Comparison of ENCODE assay signal across 8 mouse cellular contexts in genomic region chr2:173023966-173024365, GRCm38 (mm10). TPM values are rescaled to one million over a fixed set of nuclear protein-coding genes. Genes with fewer than 3 reads are reported as not detected.
A peak's percentile ranks its signal among the peaks of the same experiment; 100 is the strongest.
DNase-seq lines count a peak whose midpoint lies in the region; ATAC-seq lines count a peak whose summit lies in the region.

No protein-coding gene starts in this region.

- peak overlapping the region; percentile 83 for H3K4me3 ChIP-seq in heart, embryonic 11.5 days (ENCODE audit: low read depth, low read length)
- 0 out of 2 replicates have a peak overlapping the region, but pooled peaks have one; percentile 83 for H3K4me3 ChIP-seq in limb, embryonic 15.5 days

- peak overlapping the region; percentile 85 for H3K4me2 ChIP-seq in heart, embryonic 11.5 days
- H3K4me2 ChIP-seq in limb, embryonic 15.5 days: no peak overlapping the region

- peak overlapping the region; percentile 88 for H3K9ac ChIP-seq in heart, embryonic 11.5 days (ENCODE audit: low read depth, low read length)
- no peak overlapping the region for H3K9ac ChIP-seq in limb, embryonic 15.5 days

- WGBS in heart, embryonic 11.5 days (ENCODE audit: insufficient replicate concordance): 59% methylated on average over 4 of the region's 4 CpGs
- 79% methylated on average over 4 of the region's 4 CpGs for WGBS in limb, embryonic 15.5 days

- H3K27ac ChIP-seq in heart, embryonic 11.5 days (ENCODE audit: low read depth, low read length): no peak overlapping the region
- H3K27ac ChIP-seq in limb, embryonic 15.5 days: no peak overlapping the region; the same call in 1 of the 2 replicates

- 0 out of 2 replicates have a peak, but pooled peaks cover 3% of the 10 kb centered on the region for H3K27me3 ChIP-seq in heart, embryonic 11.5 days (ENCODE audit: control insufficient read depth, insufficient read depth, low read length)
- peaks cover 8% of the 10 kb centered on the region for H3K27me3 ChIP-seq in limb, embryonic 15.5 days

- H3K36me3 ChIP-seq in heart, embryonic 11.5 days (ENCODE audit: control insufficient read depth, insufficient read depth, low read length): 0 out of 2 replicates have a peak, but pooled peaks cover 4% of the 10 kb centered on the region
- H3K36me3 ChIP-seq in limb, embryonic 15.5 days: peaks cover 5% of the 10 kb centered on the region; the same call in 1 of the 2 replicates

- no peaks in the 10 kb centered on the region for H3K9me3 ChIP-seq in heart, embryonic 11.5 days (replicated peaks; ENCODE audit: control insufficient read depth, low read length)
- no peaks in the 10 kb centered on the region for H3K9me3 ChIP-seq in limb, embryonic 15.5 days

- DNase-seq in heart, adult 9 months (ENCODE audit: low spot score in 2 of 2): no peak
- peak; percentile 24 for DNase-seq in thymus, postnatal 4 days
- DNase-seq in thymus, postnatal 36 days: no peak
- no peak for DNase-seq in left cerebral cortex, adult 8-10 months (ENCODE audit: low spot score in 2 of 2)
- DNase-seq in urinary bladder, postnatal 25 days (ENCODE audit: low spot score): no peak
- no peak for DNase-seq in right cerebral cortex, adult 18-20 months

- ATAC-seq in heart, embryonic 11.5 days (replicated peaks; ENCODE audit: insufficient number of reproducible peaks, low FRiP score, low TSS enrichment): no peak
- no peak for ATAC-seq in limb, embryonic 15.5 days (ENCODE audit: insufficient number of reproducible peaks, low FRiP score, low TSS enrichment, low read depth)

- H3K4me1 ChIP-seq in heart, embryonic 11.5 days (ENCODE audit: control insufficient read depth, insufficient read depth, low read length): peaks cover 70% of the 10 kb centered on the region
- H3K4me1 ChIP-seq in limb, embryonic 15.5 days: peaks cover 72% of the 10 kb centered on the region

RNA-seq across cellular contexts. Expression of gene Rbm38, which starts 3.7 kb away (rescaled TPM):
- 161 and 169 TPM in 2 replicates for polyA plus RNA-seq in heart, embryonic 11.5 days (2014; fragmentation: Nextera tagmentation; extraction: Ambion mirVana)
- polyA plus RNA-seq in limb, embryonic 15.5 days (2015; fragmentation: Nextera tagmentation; extraction: Ambion mirVana): 21.9 and 37.9 TPM in 2 replicates
- total RNA-seq in left cerebral cortex, adult 8-10 months (2022): 1 to 10 TPM; 2.9 to 5.2 (median 3.6) TPM

RNA-seq across cellular contexts. Expression of gene Rae1, which starts 24.0 kb away (rescaled TPM):
- polyA plus RNA-seq in heart, embryonic 11.5 days (2014; fragmentation: Nextera tagmentation; extraction: Ambion mirVana): 114 and 118 TPM in 2 replicates
- polyA plus RNA-seq in limb, embryonic 15.5 days (2015; fragmentation: Nextera tagmentation; extraction: Ambion mirVana): 112 and 115 TPM in 2 replicates
- 10 to 100 TPM; 56.9 to 63.1 (median 62.1) TPM for total RNA-seq in left cerebral cortex, adult 8-10 months (2022)

RNA-seq across cellular contexts. Expression of gene Spo11, which starts 46.5 kb away (rescaled TPM):
- polyA plus RNA-seq in heart, embryonic 11.5 days (2014; fragmentation: Nextera tagmentation; extraction: Ambion mirVana): 0.17 and 0.19 TPM in 2 replicates
- polyA plus RNA-seq in limb, embryonic 15.5 days (2015; fragmentation: Nextera tagmentation; extraction: Ambion mirVana): 3.4 and 3.8 TPM in 2 replicates
- total RNA-seq in left cerebral cortex, adult 8-10 months (2022): under 1 TPM; 0.32 to 0.59 (median 0.41) TPM
